Mouse (Mus musculus) heart, postnatal 0 days (tissue): ENCODE measurements around the gene Shisa5. TPM values are rescaled to one million over a fixed set of nuclear protein-coding genes. Genes with fewer than 3 reads are reported as not detected.

Experiments
- ATAC-seq: fragments of 200-750 bp; cut with Nextera tagmentation; 2 replicates; pipeline ENCODE4 v1.8.0; 2017; ENCODE audit warnings: low read depth, moderate number of reproducible peaks, moderate library complexity; ENCODE audit not compliant: insufficient read depth
- DNase-seq: peaks from one replicate; pipeline ENCODE4 v3.0.0-alpha.2; 2016; ENCODE audit warnings: low spot score
- H3K27ac ChIP-seq: fragments of 300-500 bp; sonication (generic); 2 replicates; pipeline ENCODE4 v1.5.1; 2014; ENCODE audit warnings: low read depth, mild to moderate bottlenecking
- H3K27me3 ChIP-seq: fragments of 300-500 bp; sonication (generic); 2 replicates; pipeline ENCODE4 v1.6.1; 2014; ENCODE audit warnings: low read length, mixed read lengths; ENCODE audit not compliant: control insufficient read depth, insufficient read depth
- H3K36me3 ChIP-seq: fragments of 300-500 bp; sonication (generic); replicated peaks from 2 replicates; pipeline ENCODE4 v1.6.1; 2014; ENCODE audit warnings: low read length, mixed read lengths; ENCODE audit not compliant: control insufficient read depth, insufficient read depth
- H3K4me1 ChIP-seq: fragments of 300-500 bp; sonication (generic); 2 replicates; pipeline ENCODE4 v1.6.1; 2014; ENCODE audit warnings: antibody characterized with exemption; ENCODE audit not compliant: control insufficient read depth, insufficient read depth
- H3K4me2 ChIP-seq: fragments of 300-500 bp; sonication (generic); 2 replicates; pipeline ENCODE4 v1.6.1; 2014; ENCODE audit warnings: low read depth, mild to moderate bottlenecking, low read length, moderate library complexity
- H3K4me3 ChIP-seq: fragments of 300-500 bp; sonication (generic); 2 replicates; pipeline ENCODE4 v1.5.1; 2014; ENCODE audit warnings: low read depth, low read length
- H3K9ac ChIP-seq: fragments of 300-500 bp; sonication (generic); replicated peaks from 2 replicates; pipeline ENCODE4 v1.6.1; 2014; ENCODE audit warnings: low read depth, low read length, mixed read lengths
- H3K9me3 ChIP-seq: fragments of 300-500 bp; sonication (generic); replicated peaks from 2 replicates; pipeline ENCODE4 v1.6.1; 2016; ENCODE audit warnings: low read length; ENCODE audit not compliant: control insufficient read depth
- CTCF ChIP-seq: IDR thresholded peaks from 2 replicates; pipeline ENCODE4 v1.5.1; 2016; ENCODE audit warnings: antibody characterized with exemption, control low read depth, low read depth
- EP300 ChIP-seq: IDR thresholded peaks from 2 replicates; pipeline ENCODE4 v1.6.1; 2016; ENCODE audit warnings: antibody characterized with exemption, low read depth
- WGBS: fragments of 180-500 bp; shearing (Covaris S2); extraction: QIAGEN DNeasy Blood & Tissue Kit; methylation state at CpG from one replicate; pipeline ENCODE4 v1.1.7; 2014; 5-methylcytosine and 5-hydroxymethylcytosine counted together
- polyA plus RNA-seq: library from polyadenylated mRNA; unstranded; fragments of >200 nt; fragmentation: Nextera tagmentation; extraction: Ambion mirVana; gene quantifications from 2 replicates; pipeline ENCODE4 v1.2.1, GENCODE M21; 2015
- total RNA-seq: library from RNA; depleted of rRNA; stranded (reverse); fragments of >200 nt; gene quantifications from 2 replicates; pipeline ENCODE4 v1.2.3, GENCODE M21; 2014; ENCODE audit warnings: low replicate concordance

The Shisa5 gene
- total and polyA plus RNA-seq, 2 experiments from 2014 or later, result 51.8 to 102 TPM

GRCm38 (mm10) chr9:109028421-109028820 lies 9.9 kb upstream of the Shisa5 start:
- Histone ChIP-seq H3K27me3 (no peaks in the 10 kb centered on the region), H3K9ac (no peak overlapping the region), H3K36me3 (no peaks in the 10 kb centered on the region), H3K4me2 (no peak overlapping the region), H3K4me3 (no peak overlapping the region), H3K4me1 (no peaks in the 10 kb centered on the region), H3K27ac (no peak overlapping the region), H3K9me3 (no peaks in the 10 kb centered on the region)
- DNase-seq, result no peak
- WGBS, result 86% methylated on average over 3 of the region's 3 CpGs
- no peak for TF ChIP-seq EP300
- no peak for TF ChIP-seq CTCF
- no peak for ATAC-seq

- no peak overlapping the region for H3K4me3 ChIP-seq
- H3K4me2 ChIP-seq, result no peak overlapping the region
- ATAC-seq (no peak), DNase-seq (no peak)
- no peak overlapping the region for H3K9ac ChIP-seq
- no peak overlapping the region for H3K27ac ChIP-seq
- H3K9me3 ChIP-seq, result no peaks in the 10 kb centered on the region
- no peaks in the 10 kb centered on the region for H3K27me3 ChIP-seq
- WGBS, result 59% methylated on average over 5 of the region's 5 CpGs
- no peaks in the 10 kb centered on the region for H3K4me1 ChIP-seq
- no peaks in the 10 kb centered on the region for H3K36me3 ChIP-seq
- TF ChIP-seq EP300, result no peak
- TF ChIP-seq CTCF, result no peak
Measured at GRCm38 (mm10) chr9:109028919-109029318, 9.4 kb upstream of the Shisa5 start.

- no peak overlapping the region for H3K9ac ChIP-seq
- no peak for DNase-seq
- H3K36me3 ChIP-seq, result no peaks in the 10 kb centered on the region
Measured at GRCm38 (mm10) chr9:109030312-109030711, 8.1 kb upstream of the Shisa5 start.

GRCm38 (mm10) chr9:109031001-109031400 lies 7.4 kb upstream of the Shisa5 start:
- 81% methylated on average over 7 of the region's 7 CpGs for WGBS
- H3K4me3 ChIP-seq, result no peak overlapping the region
- no peaks in the 10 kb centered on the region for H3K4me1 ChIP-seq
- no peak overlapping the region for H3K4me2 ChIP-seq
- H3K36me3 ChIP-seq, result no peaks in the 10 kb centered on the region
- H3K9ac ChIP-seq, result no peak overlapping the region
- TF ChIP-seq CTCF (no peak), EP300 (no peak)
- ATAC-seq, result no peak
- DNase-seq, result no peak
- no peaks in the 10 kb centered on the region for H3K27me3 ChIP-seq
- H3K27ac ChIP-seq, result no peak overlapping the region
- no peaks in the 10 kb centered on the region for H3K9me3 ChIP-seq

More at GRCm38 (mm10) chr9:109030312-109030711, 8.1 kb upstream of the Shisa5 start:
- H3K9me3 ChIP-seq, result no peaks in the 10 kb centered on the region
- 63% methylated on average over 3 of the region's 3 CpGs for WGBS
- H3K4me3 ChIP-seq, result no peak overlapping the region
- no peak overlapping the region for H3K27ac ChIP-seq
- ATAC-seq, result no peak
- H3K4me1 ChIP-seq, result no peaks in the 10 kb centered on the region
- H3K4me2 ChIP-seq, result no peak overlapping the region
- TF ChIP-seq EP300, result no peak
- no peak for TF ChIP-seq CTCF
- H3K27me3 ChIP-seq, result no peaks in the 10 kb centered on the region

- no peaks in the 10 kb centered on the region for H3K4me1 ChIP-seq
- no peaks in the 10 kb centered on the region for H3K27me3 ChIP-seq
- ATAC-seq (no peak), DNase-seq (no peak)
- no peaks in the 10 kb centered on the region for H3K36me3 ChIP-seq
- 76% methylated on average over 8 of the region's 8 CpGs for WGBS
- H3K4me2 ChIP-seq, result no peak overlapping the region
- no peak overlapping the region for H3K9ac ChIP-seq
- no peak overlapping the region for H3K27ac ChIP-seq
- no peak overlapping the region for H3K4me3 ChIP-seq
- H3K9me3 ChIP-seq, result no peaks in the 10 kb centered on the region
- TF ChIP-seq EP300 (no peak), CTCF (no peak)
Measured at GRCm38 (mm10) chr9:109031686-109032085, 6.7 kb upstream of the Shisa5 start.

- Histone ChIP-seq H3K27me3 (no peaks in the 10 kb centered on the region), H3K9ac (no peak overlapping the region), H3K4me1 (no peaks in the 10 kb centered on the region), H3K4me2 (no peak overlapping the region), H3K27ac (no peak overlapping the region), H3K4me3 (no peak overlapping the region), H3K9me3 (no peaks in the 10 kb centered on the region), H3K36me3 (no peaks in the 10 kb centered on the region)
- ATAC-seq, result no peak
- TF ChIP-seq CTCF (no peak), EP300 (no peak)
- no peak for DNase-seq
- 75% methylated on average over 6 of the region's 6 CpGs for WGBS
Measured at GRCm38 (mm10) chr9:109032435-109032834, 5.9 kb upstream of the Shisa5 start.
